Mouse (Mus musculus) CH12.LX (cell line): Measurements from ENCODE around the gene Iqch. TPM values are rescaled to one million over a fixed set of nuclear protein-coding genes. Genes with fewer than 3 reads are reported as not detected.

Experiments used
- DNase-seq: peaks from one replicate; pipeline ENCODE4 v3.0.0-alpha.2; 2013; ENCODE audit errors: extremely low read depth
- H3K27ac ChIP-seq: 2 replicates; pipeline ENCODE4 v1.5.1; 2012; ENCODE audit warnings: low read depth, mild to moderate bottlenecking, control low read depth, moderate library complexity; ENCODE audit not compliant: insufficient read depth
- H3K27me3 ChIP-seq: replicated peaks from 2 replicates; pipeline ENCODE3; 2012; ENCODE audit warnings: inconsistent platforms
- H3K36me3 ChIP-seq, 2 experiments: replicated peaks in 1 of 2; 2 replicates each; pipeline versions ENCODE3 to v1.6.1; 2012; ENCODE audit warnings: inconsistent platforms in 1 of 2, low read length in 1 of 2, mild to moderate bottlenecking in 1 of 2, mixed read lengths in 1 of 2, moderate library complexity in 1 of 2; ENCODE audit not compliant: control insufficient read depth in 1 of 2, insufficient read depth in 1 of 2
- H3K4me1 ChIP-seq, 2 experiments: 2 replicates each; pipeline ENCODE4 v1.6.1; 2012; ENCODE audit warnings: inconsistent platforms in 1 of 2, moderate library complexity in 1 of 2; ENCODE audit not compliant: insufficient read depth in 2 of 2, control insufficient read depth in 1 of 2
- H3K4me2 ChIP-seq: 2 replicates; pipeline ENCODE4 v1.6.1; 2012; ENCODE audit warnings: low read depth, mild to moderate bottlenecking, control low read depth; ENCODE audit not compliant: poor library complexity, insufficient read depth, severe bottlenecking
- H3K4me3 ChIP-seq, 3 experiments: fragments of 150-350 bp in 1 of 3; sonication (generic) in 1 of 3; replicated peaks in 1 of 3; 2 replicates each; pipeline versions ENCODE3 to v1.5.1; 2011 to 2012; ENCODE audit warnings: low read depth in 2 of 3, low read length in 2 of 3, mild to moderate bottlenecking in 2 of 3, moderate library complexity in 2 of 3, control low read depth in 1 of 3, improper control_type of control experiment in 1 of 3, inconsistent platforms in 1 of 3, mixed read lengths in 1 of 3; ENCODE audit not compliant: poor library complexity in 1 of 3
- H3K79me2 ChIP-seq: replicated peaks from 2 replicates; pipeline ENCODE4 v1.6.1; 2012; ENCODE audit warnings: mild to moderate bottlenecking, moderate library complexity; ENCODE audit not compliant: control insufficient read depth, poor library complexity, insufficient read depth, severe bottlenecking; ENCODE audit errors: extremely low read depth
- H3K9ac ChIP-seq: 2 replicates; pipeline ENCODE4 v1.6.1; 2012; ENCODE audit warnings: low read depth, mild to moderate bottlenecking, control low read depth, moderate library complexity; ENCODE audit not compliant: insufficient read depth
- H3K9me3 ChIP-seq: replicated peaks from 2 replicates; pipeline ENCODE3; 2012; ENCODE audit warnings: low read length, inconsistent platforms, mixed read lengths
- CHD2 ChIP-seq: IDR thresholded peaks from 2 replicates; pipeline ENCODE4 v1.6.1; 2011; ENCODE audit warnings: low read length, improper control_type of control experiment
- ELF1 ChIP-seq: IDR thresholded peaks from 2 replicates; pipeline ENCODE4 v1.6.1; 2014; ENCODE audit warnings: low read depth, mild to moderate bottlenecking, inconsistent platforms, low read length, improper control_type of control experiment
- EP300 ChIP-seq: IDR thresholded peaks from 2 replicates; pipeline ENCODE4 v1.6.1; 2011; ENCODE audit warnings: low read length, improper control_type of control experiment
- ETS1 ChIP-seq: conservative IDR thresholded peaks from 2 replicates; pipeline ENCODE4 v1.6.1; 2012; ENCODE audit warnings: low read depth, mild to moderate bottlenecking, inconsistent platforms, low read length, improper control_type of control experiment, moderate library complexity
- HCFC1 ChIP-seq: IDR thresholded peaks from 2 replicates; pipeline ENCODE4 v1.6.1; 2012; ENCODE audit warnings: low read depth, mild to moderate bottlenecking, inconsistent platforms, low read length, improper control_type of control experiment
- IRF4 ChIP-seq: IDR thresholded peaks from 2 replicates; pipeline ENCODE4 v1.6.1; 2014; ENCODE audit warnings: low read depth, mild to moderate bottlenecking, inconsistent platforms, low read length, improper control_type of control experiment
- JUN ChIP-seq: IDR thresholded peaks from 2 replicates; pipeline ENCODE4 v1.6.1; 2011; ENCODE audit warnings: low read depth, mild to moderate bottlenecking, low read length, improper control_type of control experiment, moderate library complexity; ENCODE audit not compliant: insufficient read depth
- MAX ChIP-seq: IDR thresholded peaks from 2 replicates; pipeline ENCODE4 v1.6.1; 2011; ENCODE audit warnings: low read length, improper control_type of control experiment
- MAZ ChIP-seq: IDR thresholded peaks from 2 replicates; pipeline ENCODE4 v1.6.1; 2012; ENCODE audit warnings: low read depth, mild to moderate bottlenecking, inconsistent platforms, low read length, improper control_type of control experiment, moderate library complexity
- MEF2A ChIP-seq: IDR thresholded peaks from 2 replicates; pipeline ENCODE4 v1.6.1; 2014; ENCODE audit warnings: low read depth, mild to moderate bottlenecking, inconsistent platforms, low read length, improper control_type of control experiment, borderline replicate concordance
- MXI1 ChIP-seq: IDR thresholded peaks from 2 replicates; pipeline ENCODE4 v1.6.1; 2011; ENCODE audit warnings: mild to moderate bottlenecking, low read depth, low read length, improper control_type of control experiment
- POLR2AphosphoS2 ChIP-seq: IDR thresholded peaks from 2 replicates; pipeline ENCODE4 v1.6.1; 2011; ENCODE audit warnings: low read depth, low read length, improper control_type of control experiment
- RAD21 ChIP-seq: IDR thresholded peaks from 2 replicates; pipeline ENCODE4 v1.6.1; 2011; ENCODE audit warnings: low read depth, mild to moderate bottlenecking, low read length, improper control_type of control experiment, moderate library complexity
- RCOR1 ChIP-seq: conservative IDR thresholded peaks from 2 replicates; pipeline ENCODE4 v1.6.1; 2012; ENCODE audit warnings: low read depth, mild to moderate bottlenecking, inconsistent platforms, low read length, improper control_type of control experiment
- TBP ChIP-seq: conservative IDR thresholded peaks from 2 replicates; pipeline ENCODE4 v1.6.1; 2011; ENCODE audit warnings: low read depth, low read length, improper control_type of control experiment
- USF1 ChIP-seq: IDR thresholded peaks from 2 replicates; pipeline ENCODE4 v1.6.1; 2014; ENCODE audit warnings: low read depth, mild to moderate bottlenecking, inconsistent platforms, low read length, improper control_type of control experiment
- USF2 ChIP-seq: conservative IDR thresholded peaks from 2 replicates; pipeline ENCODE4 v1.6.1; 2011; ENCODE audit warnings: low read depth, low read length, improper control_type of control experiment
- ZKSCAN1 ChIP-seq: IDR thresholded peaks from 2 replicates; pipeline ENCODE4 v1.6.1; 2012; ENCODE audit warnings: low read depth, inconsistent platforms, low read length, improper control_type of control experiment, borderline replicate concordance
- dilution Hi-C: fragments of 300-500 bp; cut with MboI; formaldehyde crosslinking; loops from 2 replicates; pipeline ENCODE4 v1.14.3; 2020; ENCODE audit warnings: low sequenced_read_pairs; ENCODE audit not compliant: extremely low pct_unique_long_range_greater_than_20kb, extremely low pct_ligation_motif_present
- in situ Hi-C: fragments of 300-500 bp; cut with MboI; formaldehyde crosslinking; loops from 3 replicates; pipeline ENCODE4 v1.14.3; 2019; ENCODE audit warnings: low sequenced_read_pairs, low pct_ligation_motif_present, low pct_unique_long_range_greater_than_20kb, mixed read lengths
- polyA plus RNA-seq: library from polyadenylated mRNA; unstranded; fragments of >175 nt; gene quantifications from 2 replicates; pipeline ENCODE4 v1.2.1, GENCODE M21; 2012; ENCODE audit warnings: low read depth; ENCODE audit not compliant: insufficient read length
- total RNA-seq, 2 experiments: library from RNA; depleted of rRNA; stranded (reverse); fragments of 300-350 nt in 1 of 2; fragments of >200 nt in 1 of 2; gene quantifications; 2 replicates each; pipeline ENCODE4 v1.2.3; 2012 to 2014

Gene Iqch
- total and polyA plus RNA-seq, 3 experiments, result 0.04 to 0.21 (median 0.15) TPM

GRCm38 (mm10) chr9:63612565-63613515 is 10.5 kb upstream of the Iqch start:
- H3K79me2 ChIP-seq, result peaks cover 2% of the 10 kb centered on the region
- in situ Hi-C loops, result no loop called here
- dilution Hi-C loops, result no loop called here
- no peak overlapping the region for H3K9ac ChIP-seq
- H3K4me3 ChIP-seq, result no peak overlapping the region
- H3K9me3 ChIP-seq, result peaks cover 10% of the 10 kb centered on the region
- no peak for DNase-seq
- no peak overlapping the region for H3K4me2 ChIP-seq
- H3K4me1 ChIP-seq, result peaks cover 6 to 58% of the 10 kb centered on the region in 2 experiments; a peak in 3 of 4 replicates
- no peak for TF ChIP-seq MAZ
- TF ChIP-seq TBP, result no peak
- TF ChIP-seq RAD21, result no peak
- no peak for TF ChIP-seq RCOR1
- TF ChIP-seq USF1, result no peak
- TF ChIP-seq ETS1, result no peak
- TF ChIP-seq ELF1, result no peak
- H3K36me3 ChIP-seq, result peaks cover 11 to 64% of the 10 kb centered on the region in 2 experiments
- H3K27ac ChIP-seq, result no peak overlapping the region
- H3K27me3 ChIP-seq, result no peaks in the 10 kb centered on the region

- Histone ChIP-seq H3K27ac (no peak overlapping the region), H3K9me3 (peaks cover 6% of the 10 kb centered on the region), H3K27me3 (no peaks in the 10 kb centered on the region), H3K9ac (no peak overlapping the region), H3K4me1 (peaks cover 6 to 58% of the 10 kb centered on the region in 2 experiments; a peak in 3 of 4 replicates), H3K36me3 (peaks cover 5 to 60% of the 10 kb centered on the region in 2 experiments), H3K79me2 (peaks cover 4% of the 10 kb centered on the region), H3K4me3 (no peak overlapping the region), H3K4me2 (no peak overlapping the region)
- no peak for DNase-seq
- in situ Hi-C loops (no loop called here), dilution Hi-C loops (no loop called here)
- TF ChIP-seq IRF4 (no peak), MXI1 (no peak), EP300 (no peak), MEF2A (no peak), MAZ (no peak), HCFC1 (no peak), POLR2AphosphoS2 (no peak), MAX (no peak), ZKSCAN1 (no peak), CHD2 (no peak), JUN (no peak), USF2 (no peak)
Measured at GRCm38 (mm10) chr9:63611967-63612366, 9.7 kb upstream of the Iqch start.
